Mouse (Mus musculus) left cerebral cortex, postnatal 36 days (tissue): Measurements from ENCODE around the gene Chst12. TPM values are rescaled to one million over a fixed set of nuclear protein-coding genes. Genes with fewer than 3 reads are reported as not detected.
A peak's percentile ranks its signal among the peaks of the same experiment; 100 is the strongest.
"Not testable (repeated sequence)": the region's sequence is repeated elsewhere in the genome, so short reads cannot be mapped to it uniquely, and the experiment has no call there.

ENCODE experiments used
- DNase-seq, 2 experiments: peaks; one replicate each; pipeline ENCODE4 v3.0.0; 2021 to 2022; ENCODE audit warnings: low spot score in 2 of 2, mixed read lengths in 1 of 2
- intact Hi-C: fragments of 180-260 bp; cut with DNase I; formaldehyde crosslinking; loops from one replicate; pipeline ENCODE4 v1.15.1; 2025
- total RNA-seq, 2 experiments: library from RNA; stranded (reverse); gene quantifications; 2 replicates each; pipeline ENCODE4 v1.2.3; 2021

Gene Chst12
- 10 to 100 TPM; 19.9 to 20.2 TPM for total RNA-seq

- peak; percentile 99 for DNase-seq
- intact Hi-C loops, result loop anchor here (10.0 kb wide), 1 partner anchor 90 kb away; the partner anchor contains the start of gene Eif3b
Measured at GRCm38 (mm10) chr5:140505208-140505780, at the start of gene Chst12. Gene Chst12, plus strand, starts transcription at chr5:140505550.

- intact Hi-C loops, result no loop called here
- DNase-seq, result no peak
Measured at GRCm38 (mm10) chr5:140461476-140461875, 43.9 kb upstream of the Chst12 start.

- DNase-seq, intact Hi-C loops: not testable (repeated sequence)
Measured at GRCm38 (mm10) chr5:140463151-140463550, 42.2 kb upstream of the Chst12 start.

GRCm38 (mm10) chr5:140464943-140465342 lies 40.4 kb upstream of the Chst12 start:
- intact Hi-C loops, result no loop called here
- no peak for DNase-seq

- DNase-seq, result no peak
- intact Hi-C loops, result no loop called here
Measured at GRCm38 (mm10) chr5:140472336-140472735, 33.0 kb upstream of the Chst12 start.

GRCm38 (mm10) chr5:140481458-140481857 lies 23.9 kb upstream of the Chst12 start:
- intact Hi-C loops, result loop anchor here (5.0 kb wide), 1 partner anchor 56 kb away; no protein-coding TSS in a partner anchor
- peak in 1 of 2 experiments; percentile 29 for DNase-seq

- no peak for DNase-seq
- intact Hi-C loops, result no loop called here
Measured at GRCm38 (mm10) chr5:140491142-140491541, 14.2 kb upstream of the Chst12 start.

DNA sequence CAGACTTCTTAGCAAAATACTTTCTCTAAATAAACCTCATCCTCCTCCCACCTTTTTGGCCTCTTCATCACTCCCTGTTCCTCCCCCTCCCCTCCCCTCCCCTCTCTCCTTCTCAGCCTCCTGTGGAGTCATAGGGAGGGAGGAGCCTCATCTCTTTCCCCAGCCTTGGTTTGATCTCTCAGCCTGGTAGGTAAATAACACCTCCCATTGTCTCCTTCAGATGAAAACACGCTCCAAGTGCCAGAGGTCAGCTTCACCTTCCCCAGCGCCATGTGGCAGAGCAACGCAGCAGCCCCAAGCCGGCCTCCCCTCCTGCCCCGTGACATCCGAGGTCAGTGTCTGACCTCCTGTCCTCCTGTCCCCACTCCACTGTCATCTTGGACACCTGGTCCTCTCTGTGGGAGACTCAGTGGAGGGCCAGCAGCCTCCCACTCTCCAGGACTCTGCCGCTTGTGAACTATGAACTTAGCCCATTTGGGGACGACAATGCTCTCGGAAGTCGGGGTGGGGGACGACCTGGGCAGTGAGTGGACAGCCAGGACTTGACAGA lies 12.6 kb upstream of the Chst12 start:
- intact Hi-C loops, result no loop called here
- DNase-seq, result no peak

GRCm38 (mm10) chr5:140498176-140498575 lies 7.2 kb upstream of the Chst12 start:
- intact Hi-C loops, result no loop called here
- DNase-seq, result no peak

- no peak for DNase-seq
Measured at GRCm38 (mm10) chr5:140500736-140501135, 4.6 kb upstream of the Chst12 start.

GRCm38 (mm10) chr5:140501982-140502836 lies 3.1 kb upstream of the Chst12 start:
- no peak for DNase-seq
- intact Hi-C loops, result loop anchor here (10.0 kb wide), 1 partner anchor 87 kb away; the partner anchor contains the start of gene Eif3b

More at GRCm38 (mm10) chr5:140500736-140501135, 4.6 kb upstream of the Chst12 start:
- intact Hi-C loops, result loop anchor here (10.0 kb wide), 1 partner anchor 86 kb away; the partner anchor contains the start of gene Eif3b

- intact Hi-C loops, result loop anchor here (10.0 kb wide), 1 partner anchor 88 kb away; the partner anchor contains the start of gene Eif3b
- DNase-seq, result not testable (repeated sequence)
Measured at GRCm38 (mm10) chr5:140502925-140503324, 2.4 kb upstream of the Chst12 start.

DNA sequence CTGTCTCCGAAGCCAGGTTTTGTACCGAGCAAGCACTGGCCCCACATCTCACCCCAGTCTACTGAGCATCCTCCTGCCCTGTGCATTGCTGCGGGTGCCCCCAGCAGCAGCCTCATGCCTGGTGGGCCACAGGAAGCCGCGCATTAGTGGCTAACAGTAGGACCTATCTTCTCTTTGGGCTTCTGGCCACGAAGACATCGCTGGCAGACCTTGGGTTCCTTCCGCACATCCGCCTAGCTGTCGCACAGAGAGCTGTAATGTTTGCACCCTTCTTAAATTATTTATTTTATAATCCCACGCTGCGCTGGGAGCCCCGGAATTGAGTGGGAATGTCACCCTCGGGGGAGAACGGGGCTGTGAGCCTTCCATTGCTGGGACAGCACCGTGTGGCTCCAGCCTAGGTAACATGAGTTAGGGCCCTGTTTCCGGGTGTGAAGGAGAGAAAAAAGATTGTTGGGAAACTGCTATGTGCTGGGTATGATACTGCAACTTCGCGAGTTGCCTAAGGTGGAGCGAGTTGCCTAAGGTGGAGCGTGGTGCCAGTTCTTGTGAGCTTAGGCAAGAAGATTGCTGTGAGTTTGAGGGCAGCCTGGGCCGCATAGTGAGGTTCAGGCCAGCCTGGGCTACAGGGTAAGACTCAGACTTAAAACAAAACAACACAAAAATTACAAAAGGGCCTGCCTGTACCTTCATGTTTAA lies 895 bp downstream of the Chst12 start:
- peak; percentile 30 to 39 for DNase-seq
- intact Hi-C loops, result loop anchor here (10.0 kb wide), 1 partner anchor 91 kb away; the partner anchor contains the start of gene Eif3b

DNA sequence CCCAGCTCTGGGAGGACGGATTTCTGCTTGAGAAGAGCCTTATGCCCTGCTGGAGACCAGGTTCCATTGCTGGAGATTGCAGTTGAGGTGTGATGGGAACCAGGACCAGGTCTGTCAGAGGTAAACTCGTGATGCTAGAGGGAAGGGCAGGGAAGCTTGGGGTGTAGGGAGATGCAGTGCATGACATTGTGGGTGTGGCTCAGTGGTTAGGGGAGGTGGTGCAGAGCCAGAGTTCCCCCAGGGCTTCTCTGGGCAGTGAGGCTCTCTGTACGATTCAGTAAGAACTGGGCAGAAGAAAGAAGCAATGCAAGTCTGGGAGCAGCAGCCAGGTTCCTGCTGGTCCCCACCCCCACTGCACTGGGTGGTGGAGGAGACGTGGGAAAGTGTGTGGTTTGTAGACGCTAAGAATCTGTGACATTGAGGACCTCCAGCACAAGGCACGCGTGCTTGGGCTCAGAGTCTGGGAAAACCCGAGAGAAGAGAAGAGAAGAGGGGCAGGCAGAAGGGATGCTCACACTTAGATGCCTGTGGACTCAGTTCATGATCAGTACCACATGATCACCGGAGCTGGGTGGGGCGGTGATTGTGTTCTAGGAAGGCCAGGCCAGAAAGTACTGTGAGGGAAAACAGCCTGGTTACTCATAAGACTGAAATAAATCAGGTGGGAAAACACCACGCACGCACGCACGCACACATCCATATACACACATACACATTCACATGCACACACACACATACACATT lies 2.3 kb downstream of the Chst12 start:
- DNase-seq, result no peak
- intact Hi-C loops, result loop anchor here (10.0 kb wide), 1 partner anchor 93 kb away; the partner anchor contains the start of gene Eif3b

DNA sequence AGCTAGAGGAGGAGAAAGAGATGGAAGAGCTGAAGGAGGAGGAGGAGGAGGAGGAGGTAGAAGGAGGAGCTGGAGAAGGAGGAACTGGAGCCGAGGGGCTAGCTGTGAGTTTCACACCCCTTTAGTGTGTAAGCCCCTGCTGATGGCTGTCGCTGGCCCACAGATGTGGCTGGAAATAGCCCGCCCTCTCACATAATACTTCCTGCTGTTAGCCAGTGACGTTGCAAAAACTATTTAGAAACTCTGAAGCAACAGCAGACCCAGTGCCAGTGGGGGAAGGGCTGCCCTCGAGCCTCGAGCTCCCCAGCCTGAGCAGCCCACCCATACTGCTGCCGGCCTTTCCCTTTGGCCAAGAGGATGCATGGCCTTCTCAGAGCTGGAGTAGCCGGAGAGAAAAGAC lies 3.3 kb downstream of the Chst12 start:
- DNase-seq, result no peak
- intact Hi-C loops, result loop anchor here (10.0 kb wide), 1 partner anchor 94 kb away; the partner anchor contains the start of gene Eif3b

- DNase-seq, result no peak
- intact Hi-C loops, result loop anchor here (10.0 kb wide), 1 partner anchor 94 kb away; the partner anchor contains the start of gene Eif3b
Measured at GRCm38 (mm10) chr5:140509204-140509603, 3.9 kb downstream of the Chst12 start.

DNA sequence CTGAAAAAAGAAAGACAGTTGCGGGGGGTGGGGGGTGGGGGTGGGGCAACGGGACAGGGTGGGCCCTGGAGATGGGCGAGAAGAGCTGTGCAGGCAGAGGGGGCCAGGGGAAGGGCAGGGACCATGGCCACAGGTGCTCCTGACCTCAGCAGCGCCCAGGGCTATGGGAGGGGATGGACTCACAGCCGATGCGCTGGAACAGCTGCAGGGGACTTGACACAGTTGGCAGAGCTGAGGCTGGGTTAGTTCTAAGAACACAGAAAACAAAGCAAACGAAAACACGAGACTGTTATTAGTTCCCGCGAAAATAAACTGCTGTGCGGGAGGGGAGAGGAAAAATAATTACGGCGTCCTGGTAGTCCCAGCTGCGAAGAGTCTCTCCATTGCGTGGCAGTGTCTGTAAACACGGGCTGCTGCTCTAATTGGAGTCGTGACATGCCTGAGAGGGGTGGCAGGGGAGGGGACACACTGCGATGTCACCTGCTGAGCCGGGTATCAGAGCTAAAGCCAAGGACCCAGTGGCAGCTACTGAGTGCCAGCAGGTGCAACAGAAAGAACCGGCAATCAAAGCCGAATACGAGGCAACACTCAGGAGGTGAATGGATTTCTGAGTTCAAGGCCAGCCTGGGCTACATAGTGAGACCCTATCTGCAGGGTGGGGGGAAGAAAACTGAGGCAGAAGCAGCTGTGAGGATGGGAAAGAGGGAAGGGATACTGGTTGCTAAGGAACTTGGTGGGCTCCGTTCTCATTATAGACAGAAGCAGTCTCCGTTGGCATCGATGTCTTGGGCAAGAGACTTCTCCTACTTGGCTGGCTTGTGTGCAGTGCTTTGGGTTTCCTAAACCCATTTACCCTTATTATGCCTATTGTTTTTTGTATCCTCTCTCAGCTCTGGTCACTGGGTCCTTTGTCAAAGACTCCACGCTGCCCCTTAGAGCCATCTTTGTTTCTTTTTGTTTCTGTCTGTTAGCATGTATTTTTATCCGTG lies 5.0 kb downstream of the Chst12 start:
- no peak for DNase-seq
- intact Hi-C loops, result no loop called here

DNA sequence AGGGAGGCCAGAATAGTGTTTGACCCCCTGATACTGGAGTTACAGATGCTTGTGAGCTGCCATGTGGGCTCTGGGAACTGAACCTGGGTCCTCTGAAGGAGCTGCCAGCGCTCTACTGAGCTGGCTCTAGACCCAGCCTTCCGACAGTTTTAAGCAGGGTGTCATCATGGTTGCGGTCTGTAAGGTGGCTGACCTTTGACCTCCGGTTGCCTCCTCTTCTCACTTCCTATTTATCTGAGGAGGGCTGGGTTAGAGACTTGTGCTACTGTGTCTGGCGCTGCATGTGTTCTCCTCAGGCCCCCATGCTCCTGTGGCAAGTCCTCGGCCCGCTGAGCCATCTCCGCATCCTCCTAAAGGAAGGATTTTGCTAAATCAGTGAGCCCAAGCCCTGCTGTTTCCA lies 8.6 kb downstream of the Chst12 start:
- intact Hi-C loops, result no loop called here
- no peak for DNase-seq
